Mouse (Mus musculus) CH12.LX (cell line): Measurements from ENCODE around the gene Vmn1r83.

Experiments
- CTCF ChIP-seq, 2 experiments: IDR thresholded peaks in 1 of 2; conservative IDR thresholded peaks in 1 of 2; 2 replicates each; pipeline ENCODE4 v1.5.1; 2011 to 2012; ENCODE audit warnings: low read depth in 2 of 2, low read length in 2 of 2, improper control_type of control experiment in 1 of 2, inconsistent platforms in 1 of 2, mild to moderate bottlenecking in 1 of 2, moderate library complexity in 1 of 2
- EP300 ChIP-seq: IDR thresholded peaks from 2 replicates; pipeline ENCODE4 v1.6.1; 2011; ENCODE audit warnings: low read length, improper control_type of control experiment
- SMC3 ChIP-seq: IDR thresholded peaks from 2 replicates; pipeline ENCODE4 v1.6.1; 2011; ENCODE audit warnings: low read depth, low read length, improper control_type of control experiment
- USF1 ChIP-seq: IDR thresholded peaks from 2 replicates; pipeline ENCODE4 v1.6.1; 2014; ENCODE audit warnings: low read depth, mild to moderate bottlenecking, inconsistent platforms, low read length, improper control_type of control experiment

- TF ChIP-seq EP300 (no peak), CTCF (conservative IDR thresholded peaks at IDR 0.05 in 1 of 2, IDR thresholded peaks at IDR 0.05 in 1 of 2; ENCODE audit: low read depth in 2 of 2, low read length in 2 of 2) (no peak), USF1 (no peak), SMC3 (no peak)
Measured at GRCm38 (mm10) chr7:12329381-12329780, at the start of gene Vmn1r83.
